Mouse (Mus musculus): ENCODE measurements around the gene Acbd5. TPM values are rescaled to one million over a fixed set of nuclear protein-coding genes. Genes with fewer than 3 reads are reported as not detected.

The Acbd5 gene
- polyA plus RNA-seq, 1 experiment from 2014 or later, result 32.4 TPM

- DNase-seq (ENCODE audit: low spot score), result no peak
Measured at GRCm38 (mm10) chr2:23068370-23068737, 387 bp downstream of the Acbd5 start.

- DNase-seq (ENCODE audit: low spot score), result peak; percentile 93
Measured at GRCm38 (mm10) chr2:23068894-23069744, 1.2 kb downstream of the Acbd5 start.

GRCm38 (mm10) chr2:23070491-23070890 is 2.5 kb downstream of the Acbd5 start:
- DNase-seq (ENCODE audit: low spot score), result no peak

- no peak for DNase-seq (ENCODE audit: low spot score)
Measured at GRCm38 (mm10) chr2:23071406-23071805, 3.4 kb downstream of the Acbd5 start.

GRCm38 (mm10) chr2:23075846-23076245 is 7.9 kb downstream of the Acbd5 start:
- no peak for DNase-seq (ENCODE audit: low spot score)

GRCm38 (mm10) chr2:23076783-23077182 is 8.8 kb downstream of the Acbd5 start:
- no peak for DNase-seq (ENCODE audit: low spot score)

- no peak for DNase-seq (ENCODE audit: low spot score)
Measured at GRCm38 (mm10) chr2:23077693-23078092, 9.7 kb downstream of the Acbd5 start.

- no peak for DNase-seq (ENCODE audit: low spot score)
Measured at GRCm38 (mm10) chr2:23078588-23078987, 10.6 kb downstream of the Acbd5 start.

- no peak for DNase-seq (ENCODE audit: low spot score)
Measured at GRCm38 (mm10) chr2:23084540-23084939, 16.6 kb downstream of the Acbd5 start.

GRCm38 (mm10) chr2:23092216-23092615 is 24.2 kb downstream of the Acbd5 start:
- peak; percentile 65 for DNase-seq (ENCODE audit: low spot score)

- DNase-seq (ENCODE audit: low spot score), result no peak
Measured at GRCm38 (mm10) chr2:23097028-23097427, 29.1 kb downstream of the Acbd5 start.

GRCm38 (mm10) chr2:23102266-23102665 is 34.3 kb downstream of the Acbd5 start:
- no peak for DNase-seq (ENCODE audit: low spot score)

GRCm38 (mm10) chr2:23119573-23119972 is 51.6 kb downstream of the Acbd5 start:
- DNase-seq (ENCODE audit: low spot score), result no peak

GRCm38 (mm10) chr2:23155199-23155621 is 87.2 kb downstream of the Acbd5 start:
- DNase-seq (ENCODE audit: low spot score), result no peak

GRCm38 (mm10) chr2:23155777-23156607 is 88.0 kb downstream of the Acbd5 start, which contains the start of the genes Mastl and Yme1l1:
Gene Mastl (minus strand): TSS chr2:23156024.
Gene Yme1l1 (plus strand): TSS chr2:23156369.
- peak; percentile 99 for DNase-seq (ENCODE audit: low spot score)

GRCm38 (mm10) chr2:23156608-23157081 is 88.7 kb downstream of the Acbd5 start:
- no peak for DNase-seq (ENCODE audit: low spot score)

Other genes starting within 250 kb of the Acbd5 start
- 18.0 and 19.7 TPM in 2 replicates for gene Pdss1, start 172.6 kb upstream of the Acbd5 start, polyA plus RNA-seq (2015; fragmentation: Nextera tagmentation; extraction: Ambion mirVana)
- gene Abi1, start 27.9 kb upstream of the Acbd5 start, polyA plus RNA-seq (2015; fragmentation: Nextera tagmentation; extraction: Ambion mirVana), result 70.7 and 79.9 TPM in 2 replicates
- 8.3 and 9.1 TPM in 2 replicates for gene Mastl, start 87.9 kb downstream of the Acbd5 start, polyA plus RNA-seq (2015; fragmentation: Nextera tagmentation; extraction: Ambion mirVana)
- gene Yme1l1, start 88.2 kb downstream of the Acbd5 start, polyA plus RNA-seq (2015; fragmentation: Nextera tagmentation; extraction: Ambion mirVana), result 70.2 and 70.9 TPM in 2 replicates
- 0.07 TPM in 1 of 2 replicates, not detected in the other for gene 4931423N10Rik, start 139.3 kb downstream of the Acbd5 start, polyA plus RNA-seq (2015; fragmentation: Nextera tagmentation; extraction: Ambion mirVana)